Mouse (Mus musculus) MEL (cell line): Measurements from ENCODE around the gene Mical3. TPM values are rescaled to one million over a fixed set of nuclear protein-coding genes. Genes with fewer than 3 reads are reported as not detected.
A peak's percentile ranks its signal among the peaks of the same experiment; 100 is the strongest.

ENCODE experiments used
- DNase-seq: peaks from one replicate; pipeline ENCODE4 v3.0.0; 2011; ENCODE audit warnings: low read depth, low spot score
- H3K27ac ChIP-seq: 2 replicates; pipeline ENCODE4 v1.5.1; 2012; ENCODE audit warnings: low read depth, mild to moderate bottlenecking, control low read depth, low read length, moderate library complexity; ENCODE audit not compliant: control insufficient read depth
- H3K27me3 ChIP-seq, 2 experiments: fragments of 150-350 bp in 1 of 2; sonication (generic) in 1 of 2; 2 replicates each; pipeline ENCODE4 v1.6.1; 2012; ENCODE audit warnings: low read length in 2 of 2, mild to moderate bottlenecking in 2 of 2, improper control_type of control experiment in 1 of 2, moderate library complexity in 1 of 2; ENCODE audit not compliant: insufficient read depth in 2 of 2, control insufficient read depth in 1 of 2
- H3K36me3 ChIP-seq, 2 experiments: 2 replicates each; pipeline ENCODE4 v1.6.1; 2012 to 2014; ENCODE audit warnings: low read length in 2 of 2, improper control_type of control experiment in 1 of 2, inconsistent platforms in 1 of 2, mild to moderate bottlenecking in 1 of 2; ENCODE audit not compliant: insufficient read depth in 2 of 2, control insufficient read depth in 1 of 2
- H3K4me1 ChIP-seq, 2 experiments: fragments of 150-350 bp in 1 of 2; sonication (generic) in 1 of 2; 2 replicates each; pipeline ENCODE4 v1.6.1; 2012; ENCODE audit warnings: low read length in 2 of 2, improper control_type of control experiment in 1 of 2, mild to moderate bottlenecking in 1 of 2; ENCODE audit not compliant: insufficient read depth in 2 of 2, control insufficient read depth in 1 of 2
- H3K4me3 ChIP-seq, 2 experiments: fragments of 150-350 bp in 1 of 2; sonication (generic) in 1 of 2; 2 replicates each; pipeline ENCODE4 v1.5.1; 2012; ENCODE audit warnings: low read depth in 2 of 2, low read length in 2 of 2, mild to moderate bottlenecking in 2 of 2, moderate library complexity in 2 of 2, control low read depth in 1 of 2, improper control_type of control experiment in 1 of 2; ENCODE audit not compliant: control insufficient read depth in 1 of 2, insufficient read depth in 1 of 2
- H3K79me2 ChIP-seq: 2 replicates; pipeline ENCODE4 v1.6.1; 2012; ENCODE audit warnings: mild to moderate bottlenecking, low read length, moderate library complexity; ENCODE audit not compliant: control insufficient read depth, poor library complexity, insufficient read depth
- H3K9ac ChIP-seq: 2 replicates; pipeline ENCODE4 v1.6.1; 2012; ENCODE audit warnings: low read depth, mild to moderate bottlenecking, control low read depth, low read length, moderate library complexity; ENCODE audit not compliant: control insufficient read depth, poor library complexity, severe bottlenecking
- H3K9me3 ChIP-seq: fragments of 150-350 bp; sonication (generic); replicated peaks from 2 replicates; pipeline ENCODE4 v1.6.1; 2012; ENCODE audit warnings: mild to moderate bottlenecking, low read length, improper control_type of control experiment, moderate library complexity; ENCODE audit not compliant: insufficient read depth
- BHLHE40 ChIP-seq: IDR thresholded peaks from 2 replicates; pipeline ENCODE4 v1.6.1; 2012; ENCODE audit warnings: low read depth, mild to moderate bottlenecking, inconsistent platforms, low read length, improper control_type of control experiment, borderline replicate concordance
- CHD2 ChIP-seq: IDR thresholded peaks from 2 replicates; pipeline ENCODE4 v1.6.1; 2011; ENCODE audit warnings: low read length, improper control_type of control experiment
- ELF1 ChIP-seq: IDR thresholded peaks from 2 replicates; pipeline ENCODE4 v1.6.1; 2014; ENCODE audit warnings: low read depth, mild to moderate bottlenecking, inconsistent platforms, low read length, improper control_type of control experiment, moderate library complexity
- EP300 ChIP-seq, 2 experiments: IDR thresholded peaks; 2 replicates each; pipeline ENCODE4 v1.6.1; 2011; ENCODE audit warnings: improper control_type of control experiment in 2 of 2, low read length in 2 of 2, low read depth in 1 of 2, mild to moderate bottlenecking in 1 of 2
- ETS1 ChIP-seq: IDR thresholded peaks from 2 replicates; pipeline ENCODE4 v1.6.1; 2012; ENCODE audit warnings: low read depth, mild to moderate bottlenecking, inconsistent platforms, low read length, improper control_type of control experiment, moderate library complexity
- GABPA ChIP-seq: IDR thresholded peaks from 2 replicates; pipeline ENCODE4 v1.6.1; 2012; ENCODE audit warnings: low read depth, mild to moderate bottlenecking, inconsistent platforms, low read length, improper control_type of control experiment, moderate library complexity
- GATA1 ChIP-seq: IDR thresholded peaks from 2 replicates; pipeline ENCODE4 v1.6.1; 2011; ENCODE audit warnings: low read depth, low read length, improper control_type of control experiment
- JUND ChIP-seq: IDR thresholded peaks from 2 replicates; pipeline ENCODE4 v1.6.1; 2011; ENCODE audit warnings: low read depth, mild to moderate bottlenecking, improper control_type of control experiment, low read length
- MAFK ChIP-seq: IDR thresholded peaks from 2 replicates; pipeline ENCODE4 v1.6.1; 2011; ENCODE audit warnings: low read depth, mild to moderate bottlenecking, low read length, improper control_type of control experiment, borderline replicate concordance
- MXI1 ChIP-seq: IDR thresholded peaks from 2 replicates; pipeline ENCODE4 v1.6.1; 2011; ENCODE audit warnings: mild to moderate bottlenecking, low read depth, low read length, improper control_type of control experiment
- POLR2AphosphoS5 ChIP-seq: IDR thresholded peaks from 2 replicates; pipeline ENCODE4 v1.6.1; 2012; ENCODE audit warnings: low read depth, borderline replicate concordance, mild to moderate bottlenecking, inconsistent platforms, low read length, moderate library complexity, mixed read lengths
- RCOR1 ChIP-seq: IDR thresholded peaks from 2 replicates; pipeline ENCODE4 v1.6.1; 2012; ENCODE audit warnings: low read depth, mild to moderate bottlenecking, inconsistent platforms, low read length, improper control_type of control experiment
- SMC3 ChIP-seq: IDR thresholded peaks from 2 replicates; pipeline ENCODE4 v1.6.1; 2011; ENCODE audit warnings: low read depth, low read length, improper control_type of control experiment
- TAL1 ChIP-seq: IDR thresholded peaks from 2 replicates; pipeline ENCODE4 v1.6.1; 2012; ENCODE audit warnings: mild to moderate bottlenecking, inconsistent platforms, low read length, moderate library complexity, mixed read lengths
- UBTF ChIP-seq: IDR thresholded peaks from 2 replicates; pipeline ENCODE4 v1.6.1; 2012; ENCODE audit warnings: low read depth, mild to moderate bottlenecking, inconsistent platforms, low read length, improper control_type of control experiment, moderate library complexity, borderline replicate concordance; ENCODE audit not compliant: insufficient read depth
- USF1 ChIP-seq: IDR thresholded peaks from 2 replicates; pipeline ENCODE4 v1.6.1; 2014; ENCODE audit warnings: low read depth, mild to moderate bottlenecking, inconsistent platforms, low read length, improper control_type of control experiment, moderate library complexity
- ZC3H11A ChIP-seq: IDR thresholded peaks from 2 replicates; pipeline ENCODE4 v1.6.1; 2012; ENCODE audit warnings: low read depth, mild to moderate bottlenecking, inconsistent platforms, low read length, improper control_type of control experiment
- polyA plus RNA-seq, 2 experiments: library from polyadenylated mRNA; stranded (reverse) in 1 of 2; unstranded in 1 of 2; fragments of >175 nt in 1 of 2; fragments of >200 nt in 1 of 2; gene quantifications; 2 replicates each; pipeline versions ENCODE4 v1.2.1 to v1.2.4; 2012; ENCODE audit warnings: low replicate concordance in 2 of 2, low read depth in 1 of 2; ENCODE audit not compliant: insufficient read length in 2 of 2, insufficient read depth in 1 of 2, missing spikeins in 1 of 2
- total RNA-seq: library from RNA; depleted of rRNA; stranded (reverse); fragments of 300-350 nt; gene quantifications from 2 replicates; pipeline ENCODE4 v1.2.3, GENCODE M21; 2012

Gene Mical3
- total and polyA plus RNA-seq, 3 experiments, result 19.8 to 125 (median 31.4) TPM

GRCm38 (mm10) chr6:121160126-121160525, 29.3 kb upstream of the Mical3 start:
- H3K36me3 ChIP-seq, result peaks cover 0 to 8% of the 10 kb centered on the region in 2 experiments; a peak in 2 of 4 replicates
- H3K79me2 ChIP-seq, result no peaks in the 10 kb centered on the region
- H3K27ac ChIP-seq, result peak overlapping the region; percentile 5; the same call in 1 of the 2 replicates
- DNase-seq, result peak; percentile 39
- H3K4me1 ChIP-seq, result peaks cover 6 to 25% of the 10 kb centered on the region in 2 experiments; a peak in 3 of 4 replicates
- H3K4me3 ChIP-seq, result no peak overlapping the region; a peak in 1 of 4 replicates
- H3K27me3 ChIP-seq, result no peaks in the 10 kb centered on the region
- no peaks in the 10 kb centered on the region for H3K9me3 ChIP-seq
- TF ChIP-seq ETS1, result peak; percentile 30; the same call in 1 of the 2 replicates
- TF ChIP-seq GATA1, result peak; percentile 66; the same call in 1 of the 2 replicates
- no peak for TF ChIP-seq MXI1
- peak overlapping the region; percentile 1; the same call in 1 of the 2 replicates for H3K9ac ChIP-seq

GRCm38 (mm10) chr6:121159616-121160015, 28.8 kb upstream of the Mical3 start:
- peak overlapping the region in 1 of 2 experiments; percentile 0; a peak in 1 of 4 replicates for H3K4me3 ChIP-seq
- H3K79me2 ChIP-seq, result no peaks in the 10 kb centered on the region
- H3K4me1 ChIP-seq, result peaks cover 6 to 25% of the 10 kb centered on the region in 2 experiments; a peak in 3 of 4 replicates
- H3K9me3 ChIP-seq, result no peaks in the 10 kb centered on the region
- DNase-seq, result peak; percentile 64
- TF ChIP-seq TAL1, result no peak
- TF ChIP-seq UBTF, result no peak
- TF ChIP-seq ETS1, result 0 out of 2 replicates have a peak, but pooled peaks have one; percentile 39
- TF ChIP-seq JUND, result no peak
- TF ChIP-seq CHD2, result no peak
- peak; percentile 76 for TF ChIP-seq GATA1
- no peak for TF ChIP-seq ZC3H11A
- no peak for TF ChIP-seq POLR2AphosphoS5
- no peak for TF ChIP-seq RCOR1
- no peak for TF ChIP-seq ELF1
- no peak for TF ChIP-seq SMC3
- no peak for TF ChIP-seq GABPA
- no peak for TF ChIP-seq BHLHE40
- peak in 1 of 2 experiments; percentile 43; a peak in 3 of 4 replicates for TF ChIP-seq EP300 (IDR thresholded peaks at IDR 0.05; ENCODE audit: low read depth in 1 of 2, low read length in 2 of 2)
- no peak for TF ChIP-seq MAFK
- TF ChIP-seq MXI1, result 0 out of 2 replicates have a peak, but pooled peaks have one; percentile 37
- no peak for TF ChIP-seq USF1
- peak overlapping the region; percentile 5; the same call in 1 of the 2 replicates for H3K27ac ChIP-seq
- peaks cover 0 to 8% of the 10 kb centered on the region in 2 experiments; a peak in 2 of 4 replicates for H3K36me3 ChIP-seq
- H3K27me3 ChIP-seq, result no peaks in the 10 kb centered on the region
- peak overlapping the region; percentile 1; the same call in 1 of the 2 replicates for H3K9ac ChIP-seq
